Mouse (Mus musculus) ES-E14 (cell line): Measurements from ENCODE around the gene Gstm2.

ENCODE experiments used
- CHD2 ChIP-seq: IDR thresholded peaks from 2 replicates; pipeline ENCODE4 v1.6.1; 2014; ENCODE audit warnings: mild to moderate bottlenecking, low read depth, low read length, inconsistent platforms
- HCFC1 ChIP-seq: IDR thresholded peaks from 2 replicates; pipeline ENCODE4 v1.6.1; 2012; ENCODE audit warnings: low read length, inconsistent platforms, borderline replicate concordance; ENCODE audit not compliant: insufficient read depth
- MAFK ChIP-seq: IDR thresholded peaks from 2 replicates; pipeline ENCODE4 v1.6.1; 2014; ENCODE audit warnings: mild to moderate bottlenecking, low read depth, low read length, inconsistent platforms; ENCODE audit not compliant: insufficient read depth
- ZC3H11A ChIP-seq: IDR thresholded peaks from 2 replicates; pipeline ENCODE4 v1.6.1; 2012; ENCODE audit warnings: low read depth, mild to moderate bottlenecking, inconsistent platforms, low read length, borderline replicate concordance
- ZNF384 ChIP-seq: IDR thresholded peaks from 2 replicates; pipeline ENCODE4 v1.6.1; 2012; ENCODE audit warnings: low read depth, low read length, inconsistent platforms

- no peak for TF ChIP-seq ZC3H11A
- no peak for TF ChIP-seq ZNF384
- no peak for TF ChIP-seq MAFK
- TF ChIP-seq CHD2 = no peak
- no peak for TF ChIP-seq HCFC1
Measured at GRCm38 (mm10) chr3:107977691-107978090, 8.6 kb downstream of the Gstm2 start.
